Mouse (Mus musculus): ENCODE results near the gene Gm20388. TPM values are rescaled to one million over a fixed set of nuclear protein-coding genes. Genes with fewer than 3 reads are reported as not detected.

Gm20388 gene
- polyA plus RNA-seq, 1 experiment: 10.6 TPM

DNA sequence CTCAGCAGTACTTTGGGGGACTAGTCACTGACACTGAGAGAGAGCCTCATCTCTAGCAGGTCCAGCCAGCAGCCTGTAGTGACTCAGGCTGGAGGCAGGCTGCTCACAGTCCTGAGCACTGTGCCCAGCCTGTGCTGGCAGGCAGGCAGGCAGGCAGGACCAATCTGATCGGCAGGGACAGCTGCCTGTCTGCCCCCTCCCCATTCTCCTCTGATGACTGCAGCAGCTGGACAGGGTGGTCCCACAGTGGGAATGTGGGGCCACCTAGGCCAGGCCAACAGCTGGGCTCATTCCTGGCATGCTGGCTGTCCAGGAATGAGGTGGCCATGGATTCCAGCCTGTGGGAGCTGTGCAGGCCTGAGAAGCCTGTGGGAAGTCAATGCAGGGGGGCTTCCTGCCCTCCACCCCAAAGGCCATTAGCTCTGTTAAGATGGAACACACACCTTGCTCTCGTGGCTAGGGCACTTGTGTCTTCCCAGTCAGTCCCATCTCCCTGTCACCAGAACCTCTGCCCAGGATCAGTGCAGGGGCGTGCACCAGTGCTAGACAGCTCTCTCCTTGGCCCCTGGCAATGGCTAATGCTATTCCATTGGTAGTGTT, 2940.1 kb downstream of the Gm20388 start:
- TF ChIP-seq POLR2A (IDR thresholded peaks at IDR 0.05; ENCODE audit: borderline replicate concordance, control insufficient read depth, low read depth, low read length): no peak
- H3K4me1 ChIP-seq (ENCODE audit: control insufficient read depth, insufficient read depth, low read length): no peaks in the 10 kb centered on the region; the same call in 1 of the 2 replicates
- no peak overlapping the region for H3K4me3 ChIP-seq (replicated peaks; ENCODE audit: control insufficient read depth, low read depth, low read length)
- no peak overlapping the region for H3K27ac ChIP-seq (ENCODE audit: control insufficient read depth, insufficient read depth, low read depth, low read length, poor library complexity)
- WGBS: 74% methylated on average over 3 of the region's 3 CpGs

DNA sequence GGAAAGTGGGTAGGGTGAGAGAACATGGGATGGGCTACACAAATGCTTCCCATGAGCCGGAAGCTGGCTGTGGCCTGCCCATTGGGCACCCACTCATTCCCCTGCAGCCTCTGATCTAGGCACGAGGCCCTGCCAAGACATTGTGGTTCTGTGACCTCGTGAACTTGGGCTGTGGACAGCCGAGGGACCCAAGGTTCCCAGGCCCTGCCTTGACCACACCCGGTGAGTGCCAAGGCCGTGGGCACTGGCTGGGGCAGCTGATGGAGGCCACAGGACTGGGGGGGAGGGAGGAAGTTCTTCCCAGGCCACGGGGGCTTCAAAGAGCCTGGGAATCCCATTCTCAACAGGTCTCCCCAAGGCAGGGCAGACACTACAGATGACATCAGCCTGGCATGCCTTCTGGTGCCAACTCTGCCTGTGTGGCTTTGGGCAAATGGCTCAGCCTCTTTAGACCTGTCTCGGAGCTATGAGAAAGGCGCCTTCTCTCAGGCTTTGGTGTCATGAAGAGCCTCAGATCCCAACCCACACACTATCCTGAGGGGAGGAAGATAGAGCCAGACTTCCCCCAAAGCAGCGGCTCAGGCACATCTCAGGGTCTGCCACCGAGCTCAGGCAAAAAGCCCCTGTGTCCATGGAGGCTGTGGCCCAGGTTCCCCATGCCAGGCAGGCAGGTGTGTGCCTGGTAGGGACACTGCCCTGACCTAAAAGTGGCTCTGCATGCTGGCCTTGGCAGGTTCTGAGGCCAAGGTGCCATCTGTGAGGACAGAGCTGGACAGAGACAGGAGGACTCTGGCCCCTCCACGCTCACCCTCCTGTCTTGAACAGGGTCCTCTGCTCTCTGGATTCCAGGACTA, 2941.3 kb downstream of the Gm20388 start:
- WGBS: 73% methylated on average over 12 of the region's 12 CpGs

DNA sequence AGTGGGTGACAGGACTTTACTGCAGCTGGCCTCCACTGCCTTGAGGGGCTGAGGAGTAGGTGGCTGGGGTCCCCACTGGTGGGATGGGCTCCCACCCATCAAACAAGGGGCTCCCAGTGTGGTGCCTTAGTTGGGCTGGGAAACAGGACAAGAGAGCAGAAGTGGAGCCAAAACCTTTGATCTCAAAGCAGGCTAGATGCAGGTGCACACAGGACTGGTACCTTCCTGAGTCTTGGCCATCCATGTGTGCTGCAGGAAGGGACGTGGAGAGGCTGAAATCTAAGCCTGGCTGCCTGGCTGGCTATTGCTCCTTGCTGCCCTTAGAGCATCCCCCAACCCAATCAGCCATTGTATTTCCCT, 2941.9 kb downstream of the Gm20388 start:
- Histone ChIP-seq H3K27ac (ENCODE audit: control insufficient read depth, insufficient read depth, low read depth, low read length, poor library complexity) (no peak overlapping the region), H3K4me3 (replicated peaks; ENCODE audit: control insufficient read depth, low read depth, low read length) (no peak overlapping the region), H3K4me1 (ENCODE audit: control insufficient read depth, insufficient read depth, low read length) (no peaks in the 10 kb centered on the region; the same call in 1 of the 2 replicates)
- no peak for TF ChIP-seq POLR2A (IDR thresholded peaks at IDR 0.05; ENCODE audit: borderline replicate concordance, control insufficient read depth, low read depth, low read length)
- TF ChIP-seq CTCF (IDR thresholded peaks at IDR 0.05; ENCODE audit: control insufficient read depth, insufficient read depth, low read length): no peak
- WGBS: 58% methylated on average over 1 of the region's 1 CpGs

More for the DNA sequence above, 2941.3 kb downstream of the Gm20388 start:
- Histone ChIP-seq H3K4me1 (ENCODE audit: control insufficient read depth, insufficient read depth, low read length) (no peaks in the 10 kb centered on the region; the same call in 1 of the 2 replicates), H3K4me3 (replicated peaks; ENCODE audit: control insufficient read depth, low read depth, low read length) (no peak overlapping the region), H3K27ac (ENCODE audit: control insufficient read depth, insufficient read depth, low read depth, low read length, poor library complexity) (no peak overlapping the region; the same call in 1 of the 2 replicates)
- TF ChIP-seq CTCF (IDR thresholded peaks at IDR 0.05; ENCODE audit: control insufficient read depth, insufficient read depth, low read length) (no peak), POLR2A (IDR thresholded peaks at IDR 0.05; ENCODE audit: borderline replicate concordance, control insufficient read depth, low read depth, low read length) (no peak)

DNA sequence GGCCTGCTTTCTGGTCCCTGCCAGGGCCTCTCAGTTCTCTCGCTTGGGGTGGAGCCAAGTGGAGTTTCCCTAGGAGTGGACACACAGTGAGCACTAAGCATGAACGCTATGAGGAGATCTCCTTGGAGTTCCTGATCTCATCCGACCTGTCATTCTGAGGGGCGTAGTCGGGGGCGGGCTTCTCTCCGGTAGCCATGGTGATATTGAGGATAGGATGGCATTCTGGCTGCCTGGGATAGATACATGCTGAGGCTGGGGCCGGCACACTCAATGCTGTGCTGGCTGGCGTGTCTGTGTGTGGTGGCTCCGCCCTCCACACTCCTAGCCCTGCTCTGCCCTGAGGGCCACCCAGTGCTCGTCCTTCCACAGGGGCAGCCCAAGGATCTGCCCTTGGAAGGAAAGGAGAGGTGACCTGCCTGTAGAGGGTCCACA, 2942.7 kb downstream of the Gm20388 start:
- Histone ChIP-seq H3K4me3 (replicated peaks; ENCODE audit: control insufficient read depth, low read depth, low read length) (no peak overlapping the region), H3K4me1 (ENCODE audit: control insufficient read depth, insufficient read depth, low read length) (no peaks in the 10 kb centered on the region; the same call in 1 of the 2 replicates), H3K27ac (ENCODE audit: control insufficient read depth, insufficient read depth, low read depth, low read length, poor library complexity) (no peak overlapping the region)
- no peak for TF ChIP-seq CTCF (IDR thresholded peaks at IDR 0.05; ENCODE audit: control insufficient read depth, insufficient read depth, low read length)
- no peak for TF ChIP-seq POLR2A (IDR thresholded peaks at IDR 0.05; ENCODE audit: borderline replicate concordance, control insufficient read depth, low read depth, low read length)
- WGBS: 72% methylated on average over 11 of the region's 11 CpGs

DNA sequence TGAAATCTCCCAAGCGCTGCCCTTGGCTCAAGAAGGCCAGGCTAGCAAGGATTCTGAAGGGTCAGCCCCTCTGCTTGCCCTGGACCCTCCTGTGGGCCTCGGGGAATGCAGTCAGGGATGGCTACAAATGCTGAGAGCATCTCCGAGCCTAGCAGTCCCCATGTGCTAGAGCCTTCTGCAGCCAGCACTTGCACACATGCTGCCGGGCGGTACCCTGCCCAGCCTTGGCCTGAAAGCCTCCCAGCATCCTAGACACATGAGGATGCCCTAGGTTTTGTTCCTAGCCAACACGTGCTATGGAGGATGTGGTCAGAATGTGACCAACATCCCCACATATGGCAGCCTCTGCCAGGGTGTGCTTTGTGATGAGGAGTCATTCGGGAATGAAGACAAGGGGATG, 2943.7 kb downstream of the Gm20388 start:
- no peak for TF ChIP-seq POLR2A (IDR thresholded peaks at IDR 0.05; ENCODE audit: borderline replicate concordance, control insufficient read depth, low read depth, low read length)
- TF ChIP-seq CTCF (IDR thresholded peaks at IDR 0.05; ENCODE audit: control insufficient read depth, insufficient read depth, low read length): no peak
- no peak overlapping the region for H3K27ac ChIP-seq (ENCODE audit: control insufficient read depth, insufficient read depth, low read depth, low read length, poor library complexity)
- WGBS: 68% methylated on average over 7 of the region's 7 CpGs
- no peaks in the 10 kb centered on the region for H3K4me1 ChIP-seq (ENCODE audit: control insufficient read depth, insufficient read depth, low read length)
- no peak overlapping the region for H3K4me3 ChIP-seq (replicated peaks; ENCODE audit: control insufficient read depth, low read depth, low read length)

DNA sequence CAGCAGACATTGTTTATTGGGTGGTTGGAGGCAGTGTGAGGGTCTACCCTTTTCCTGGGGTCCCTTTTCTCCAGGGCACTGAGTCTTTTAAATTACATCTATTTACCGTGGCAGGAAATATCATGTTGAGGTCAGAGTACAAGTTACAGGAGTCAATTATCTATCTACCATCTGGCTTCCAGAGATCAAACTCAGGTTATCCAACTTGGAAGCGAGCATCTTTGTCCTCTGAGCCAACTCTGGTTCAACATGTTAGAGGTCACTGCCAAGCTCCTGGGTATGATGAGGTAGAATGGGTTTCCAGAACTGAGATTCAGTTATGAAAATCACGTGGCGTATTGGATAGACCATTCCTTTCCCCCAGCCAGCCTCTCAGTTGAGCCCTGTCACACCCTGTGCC, 2944.5 kb downstream of the Gm20388 start:
- TF ChIP-seq POLR2A (IDR thresholded peaks at IDR 0.05; ENCODE audit: borderline replicate concordance, control insufficient read depth, low read depth, low read length): no peak
- TF ChIP-seq CTCF (IDR thresholded peaks at IDR 0.05; ENCODE audit: control insufficient read depth, insufficient read depth, low read length): no peak
- Histone ChIP-seq H3K27ac (ENCODE audit: control insufficient read depth, insufficient read depth, low read depth, low read length, poor library complexity) (no peak overlapping the region), H3K4me3 (replicated peaks; ENCODE audit: control insufficient read depth, low read depth, low read length) (no peak overlapping the region), H3K4me1 (ENCODE audit: control insufficient read depth, insufficient read depth, low read length) (no peaks in the 10 kb centered on the region)
- WGBS: 78% methylated on average over 4 of the region's 4 CpGs

DNA sequence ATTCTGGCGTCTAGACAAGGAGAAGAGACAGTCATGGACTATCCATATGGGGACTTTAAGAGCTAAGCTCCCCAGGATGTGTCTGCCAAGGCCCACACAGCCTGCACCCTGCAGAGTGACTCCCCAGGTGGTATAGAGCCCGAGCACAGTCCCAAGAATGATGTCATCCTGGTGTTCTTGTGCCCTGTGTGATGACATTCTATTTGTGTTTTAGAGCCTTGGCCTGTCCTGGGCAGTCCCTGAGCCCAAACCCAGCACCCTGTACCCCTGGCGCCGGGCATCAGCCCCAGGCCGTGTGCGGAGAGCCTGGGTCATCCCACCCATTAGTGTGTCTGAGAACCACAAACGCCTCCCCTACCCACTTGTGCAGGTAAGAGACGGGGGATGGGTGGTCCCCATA, 2945.6 kb downstream of the Gm20388 start:
- Histone ChIP-seq H3K27ac (ENCODE audit: control insufficient read depth, insufficient read depth, low read depth, low read length, poor library complexity) (no peak overlapping the region), H3K4me3 (replicated peaks; ENCODE audit: control insufficient read depth, low read depth, low read length) (no peak overlapping the region), H3K4me1 (ENCODE audit: control insufficient read depth, insufficient read depth, low read length) (no peaks in the 10 kb centered on the region)
- TF ChIP-seq POLR2A (IDR thresholded peaks at IDR 0.05; ENCODE audit: borderline replicate concordance, control insufficient read depth, low read depth, low read length) (no peak), CTCF (IDR thresholded peaks at IDR 0.05; ENCODE audit: control insufficient read depth, insufficient read depth, low read length) (no peak)
- WGBS: 77% methylated on average over 8 of the region's 8 CpGs

DNA sequence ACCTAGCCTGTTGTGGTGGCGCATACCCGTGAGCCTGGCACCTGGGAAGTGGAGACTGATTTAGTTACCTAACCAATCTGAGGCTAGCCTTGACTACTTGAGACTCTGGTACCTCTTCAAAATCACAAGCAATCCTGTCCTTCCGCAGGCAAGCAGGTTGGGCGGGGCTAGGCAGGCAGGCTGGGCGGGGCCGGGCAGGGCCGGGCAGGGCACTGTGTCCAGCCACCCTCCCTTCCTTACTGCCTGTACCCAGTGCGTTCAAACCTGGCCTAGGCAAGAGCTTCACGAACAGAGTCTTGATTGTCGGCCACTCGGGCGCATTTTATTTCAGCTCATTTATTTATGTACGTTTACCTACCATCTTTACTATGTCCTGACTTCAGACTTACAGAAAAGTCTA, 2949.2 kb downstream of the Gm20388 start:
- Histone ChIP-seq H3K27ac (ENCODE audit: control insufficient read depth, insufficient read depth, low read depth, low read length, poor library complexity) (no peak overlapping the region), H3K4me3 (replicated peaks; ENCODE audit: control insufficient read depth, low read depth, low read length) (no peak overlapping the region), H3K4me1 (ENCODE audit: control insufficient read depth, insufficient read depth, low read length) (no peaks in the 10 kb centered on the region)
- no peak for TF ChIP-seq CTCF (IDR thresholded peaks at IDR 0.05; ENCODE audit: control insufficient read depth, insufficient read depth, low read length)
- 68% methylated on average over 13 of the region's 13 CpGs for WGBS

Measured in bone marrow, adult 2 months (tissue).